Mouse (Mus musculus): ENCODE results near the gene Zfp658. TPM values are rescaled to one million over a fixed set of nuclear protein-coding genes. Genes with fewer than 3 reads are reported as not detected.

The Zfp658 gene
- 1 to 10 TPM; 5.2 to 6.0 TPM for total RNA-seq (2021)
- long read RNA-seq, experiment 1, partial matches to known transcripts, result 3 of 6 reads
- long read RNA-seq, experiment 1, other reads (novel, unspliced or antisense), result 1 of 6 reads
- long read RNA-seq, experiment 2, partial matches to known transcripts, result 3 of 7 reads
- long read RNA-seq, experiment 2, other reads (novel, unspliced or antisense), result 1 of 7 reads

GRCm38 (mm10) chr7:43562006-43562633, at the start of gene Zfp658:
Gene Zfp658 (plus strand): TSS chr7:43562256.
- peak; percentile 81 to 89 for DNase-seq (ENCODE audit: low spot score in 2 of 2)

GRCm38 (mm10) chr7:43512519-43512918, 49.5 kb upstream of the Zfp658 start:
- DNase-seq (ENCODE audit: low spot score in 2 of 2), result no peak

GRCm38 (mm10) chr7:43515076-43515475, 47.0 kb upstream of the Zfp658 start:
- DNase-seq (ENCODE audit: low spot score in 2 of 2), result no peak

GRCm38 (mm10) chr7:43518341-43518740, 43.7 kb upstream of the Zfp658 start:
- no peak for DNase-seq (ENCODE audit: low spot score in 2 of 2)

GRCm38 (mm10) chr7:43522776-43523175, 39.3 kb upstream of the Zfp658 start:
- DNase-seq (ENCODE audit: low spot score in 2 of 2), result no peak

GRCm38 (mm10) chr7:43525313-43525712, 36.7 kb upstream of the Zfp658 start:
- DNase-seq (ENCODE audit: low spot score in 2 of 2), result no peak

GRCm38 (mm10) chr7:43530216-43530785, 31.8 kb upstream of the Zfp658 start:
- DNase-seq (ENCODE audit: low spot score in 2 of 2), result no peak

- no peak for DNase-seq (ENCODE audit: low spot score in 2 of 2)
Measured at GRCm38 (mm10) chr7:43532936-43533505, 29.0 kb upstream of the Zfp658 start.

- DNase-seq (ENCODE audit: low spot score in 2 of 2), result no peak
Measured at GRCm38 (mm10) chr7:43538524-43538923, 23.5 kb upstream of the Zfp658 start.

- no peak for DNase-seq (ENCODE audit: low spot score in 2 of 2)
Measured at GRCm38 (mm10) chr7:43544225-43544977, 17.7 kb upstream of the Zfp658 start, which contains the start of gene Cd33. Gene Cd33 (minus strand): TSS chr7:43544428.

- DNase-seq (ENCODE audit: low spot score in 2 of 2), result no peak
Measured at GRCm38 (mm10) chr7:43545656-43546545, 16.2 kb upstream of the Zfp658 start.

- no peak for DNase-seq (ENCODE audit: low spot score in 2 of 2)
Measured at GRCm38 (mm10) chr7:43547666-43548065, 14.4 kb upstream of the Zfp658 start.

GRCm38 (mm10) chr7:43548206-43548605, 13.8 kb upstream of the Zfp658 start:
- DNase-seq (ENCODE audit: low spot score in 2 of 2), result no peak

GRCm38 (mm10) chr7:43553153-43553552, 8.9 kb upstream of the Zfp658 start:
- no peak for DNase-seq (ENCODE audit: low spot score in 2 of 2)

GRCm38 (mm10) chr7:43554550-43554949, 7.5 kb upstream of the Zfp658 start:
- no peak for DNase-seq (ENCODE audit: low spot score in 2 of 2)

GRCm38 (mm10) chr7:43555351-43555750, 6.7 kb upstream of the Zfp658 start:
- DNase-seq (ENCODE audit: low spot score in 2 of 2), result no peak

- DNase-seq (ENCODE audit: low spot score in 2 of 2), result no peak
Measured at GRCm38 (mm10) chr7:43556901-43557300, 5.2 kb upstream of the Zfp658 start.

- no peak for DNase-seq (ENCODE audit: low spot score in 2 of 2)
Measured at GRCm38 (mm10) chr7:43562651-43563070, 605 bp downstream of the Zfp658 start.

GRCm38 (mm10) chr7:43563300-43563699, 1.2 kb downstream of the Zfp658 start:
- no peak for DNase-seq (ENCODE audit: low spot score in 2 of 2)

GRCm38 (mm10) chr7:43571216-43571615, 9.2 kb downstream of the Zfp658 start:
- DNase-seq (ENCODE audit: low spot score in 2 of 2), result no peak
